Mouse (Mus musculus): ENCODE data around the gene Dcst2. TPM values are rescaled to one million over a fixed set of nuclear protein-coding genes. Genes with fewer than 3 reads are reported as not detected.

Dcst2 gene
- 0.02 and 0.03 TPM in 2 replicates for polyA plus RNA-seq (2012; rRNA removed)
- polyA plus RNA-seq (2014; fragmentation: Nextera tagmentation; extraction: Ambion mirVana): 0.04 TPM in 1 of 2 replicates, not detected in the other

DNA sequence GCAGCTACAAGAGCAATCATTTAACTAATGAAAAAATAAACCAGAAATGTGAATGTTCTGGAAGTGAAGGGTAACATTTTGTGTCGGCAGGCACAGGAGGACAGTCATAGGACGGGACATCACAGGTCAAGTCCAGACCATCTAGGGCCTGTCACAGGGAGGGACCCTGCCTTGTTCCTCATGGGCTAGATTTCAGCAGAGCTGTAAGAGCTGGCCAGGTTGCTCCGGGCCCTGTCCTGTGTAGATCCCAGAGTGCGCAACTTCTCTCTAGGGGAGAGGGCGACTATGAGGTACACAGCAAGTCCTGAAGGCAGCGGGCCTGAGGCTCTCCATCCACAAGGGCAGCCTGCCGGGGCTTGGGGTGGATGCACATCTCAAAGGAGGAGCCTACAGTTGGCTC, at the start of gene Dcst2:
Gene Dcst2 (plus strand): TSS at position 301 of the 400 bp plus-strand sequence.
- H3K27me3 ChIP-seq (ENCODE audit: control insufficient read depth, insufficient read depth, low read length): no peaks in the 10 kb centered on the region
- no peaks in the 10 kb centered on the region for H3K4me1 ChIP-seq (replicated peaks; ENCODE audit: control insufficient read depth in 2 of 2, insufficient read depth in 2 of 2, low read length in 1 of 2)
- H3K36me3 ChIP-seq (replicated peaks; ENCODE audit: control insufficient read depth, insufficient read depth, low read depth): no peaks in the 10 kb centered on the region
- 68% methylated on average over 7 of the region's 7 CpGs for WGBS (ENCODE audit: insufficient replicate concordance)
- H3K9ac ChIP-seq (replicated peaks): no peak within 1 kb of the TSS
- no peaks in the 10 kb centered on the region for H3K9me3 ChIP-seq (ENCODE audit: control insufficient read depth, low read length)
- no peak for DNase-seq (ENCODE audit: low read depth in 3 of 3, low spot score in 3 of 3)
- no peak within 1 kb of the TSS for H3K27ac ChIP-seq
- H3K4me3 ChIP-seq (ENCODE audit: insufficient read depth in 1 of 2, low read depth in 2 of 2, low read length in 2 of 2): no peak within 1 kb of the TSS
- H3K4me2 ChIP-seq (ENCODE audit: low read depth): no peak within 1 kb of the TSS
- TF ChIP-seq CTCF (IDR thresholded peaks at IDR 0.05; ENCODE audit: low read depth) (no peak), EP300 (IDR thresholded peaks at IDR 0.05; ENCODE audit: low read depth) (no peak)
- ATAC-seq (ENCODE audit: insufficient read depth): no peak

- WGBS (ENCODE audit: insufficient replicate concordance): 53% methylated on average over 5 of the region's 5 CpGs
- no peak overlapping the region for H3K9ac ChIP-seq (replicated peaks)
- no peak overlapping the region for H3K4me3 ChIP-seq (ENCODE audit: insufficient read depth in 1 of 2, low read depth in 2 of 2, low read length in 2 of 2)
- no peak for ATAC-seq (ENCODE audit: insufficient read depth)
- no peaks in the 10 kb centered on the region for H3K4me1 ChIP-seq (replicated peaks; ENCODE audit: control insufficient read depth in 2 of 2, insufficient read depth in 2 of 2, low read length in 1 of 2)
- no peak for TF ChIP-seq CTCF (IDR thresholded peaks at IDR 0.05; ENCODE audit: low read depth)
- TF ChIP-seq EP300 (IDR thresholded peaks at IDR 0.05; ENCODE audit: low read depth): no peak
- H3K27ac ChIP-seq: no peak overlapping the region
- H3K4me2 ChIP-seq (ENCODE audit: low read depth): no peak overlapping the region
- no peak for DNase-seq (ENCODE audit: low read depth in 3 of 3, low spot score in 3 of 3)
- peaks cover 37% of the 10 kb centered on the region for H3K27me3 ChIP-seq (ENCODE audit: control insufficient read depth, insufficient read depth, low read length)
- H3K36me3 ChIP-seq (replicated peaks; ENCODE audit: control insufficient read depth, insufficient read depth, low read depth): no peaks in the 10 kb centered on the region
- H3K9me3 ChIP-seq (ENCODE audit: control insufficient read depth, low read length): no peaks in the 10 kb centered on the region
Measured at GRCm38 (mm10) chr3:89314340-89314739, 47.4 kb upstream of the Dcst2 start.

DNA sequence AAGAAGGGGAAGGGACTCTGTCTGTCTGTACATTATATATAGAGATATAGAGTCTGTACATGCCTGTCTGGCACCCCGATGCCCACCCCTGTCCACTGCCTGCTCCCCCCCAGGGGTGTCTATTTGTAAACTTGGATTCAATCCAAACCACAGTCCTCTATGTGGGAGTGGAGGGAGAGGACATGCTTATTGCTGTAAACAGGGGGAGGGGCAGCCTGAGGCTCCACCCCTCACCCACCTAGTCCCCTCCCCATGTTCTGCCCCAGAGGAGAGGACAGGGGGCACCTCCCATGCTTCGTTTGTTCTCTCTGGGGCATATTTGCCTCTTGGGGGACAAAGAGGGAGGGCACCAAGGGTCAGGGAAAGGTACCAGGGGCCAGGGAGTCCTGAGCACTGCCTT, 47.0 kb upstream of the Dcst2 start:
- no peak overlapping the region for H3K4me3 ChIP-seq (ENCODE audit: insufficient read depth in 1 of 2, low read depth in 2 of 2, low read length in 2 of 2)
- H3K9ac ChIP-seq (replicated peaks): no peak overlapping the region
- 48% methylated on average over 2 of the region's 2 CpGs for WGBS (ENCODE audit: insufficient replicate concordance)
- no peaks in the 10 kb centered on the region for H3K9me3 ChIP-seq (ENCODE audit: control insufficient read depth, low read length)
- H3K4me2 ChIP-seq (ENCODE audit: low read depth): no peak overlapping the region
- H3K27ac ChIP-seq: no peak overlapping the region
- TF ChIP-seq EP300 (IDR thresholded peaks at IDR 0.05; ENCODE audit: low read depth) (no peak), CTCF (IDR thresholded peaks at IDR 0.05; ENCODE audit: low read depth) (no peak)
- H3K4me1 ChIP-seq (replicated peaks; ENCODE audit: control insufficient read depth in 2 of 2, insufficient read depth in 2 of 2, low read length in 1 of 2): no peaks in the 10 kb centered on the region
- H3K27me3 ChIP-seq (ENCODE audit: control insufficient read depth, insufficient read depth, low read length): peaks cover 41% of the 10 kb centered on the region
- ATAC-seq (ENCODE audit: insufficient read depth) (no peak), DNase-seq (ENCODE audit: low read depth in 3 of 3, low spot score in 3 of 3) (no peak)
- H3K36me3 ChIP-seq (replicated peaks; ENCODE audit: control insufficient read depth, insufficient read depth, low read depth): no peaks in the 10 kb centered on the region

DNA sequence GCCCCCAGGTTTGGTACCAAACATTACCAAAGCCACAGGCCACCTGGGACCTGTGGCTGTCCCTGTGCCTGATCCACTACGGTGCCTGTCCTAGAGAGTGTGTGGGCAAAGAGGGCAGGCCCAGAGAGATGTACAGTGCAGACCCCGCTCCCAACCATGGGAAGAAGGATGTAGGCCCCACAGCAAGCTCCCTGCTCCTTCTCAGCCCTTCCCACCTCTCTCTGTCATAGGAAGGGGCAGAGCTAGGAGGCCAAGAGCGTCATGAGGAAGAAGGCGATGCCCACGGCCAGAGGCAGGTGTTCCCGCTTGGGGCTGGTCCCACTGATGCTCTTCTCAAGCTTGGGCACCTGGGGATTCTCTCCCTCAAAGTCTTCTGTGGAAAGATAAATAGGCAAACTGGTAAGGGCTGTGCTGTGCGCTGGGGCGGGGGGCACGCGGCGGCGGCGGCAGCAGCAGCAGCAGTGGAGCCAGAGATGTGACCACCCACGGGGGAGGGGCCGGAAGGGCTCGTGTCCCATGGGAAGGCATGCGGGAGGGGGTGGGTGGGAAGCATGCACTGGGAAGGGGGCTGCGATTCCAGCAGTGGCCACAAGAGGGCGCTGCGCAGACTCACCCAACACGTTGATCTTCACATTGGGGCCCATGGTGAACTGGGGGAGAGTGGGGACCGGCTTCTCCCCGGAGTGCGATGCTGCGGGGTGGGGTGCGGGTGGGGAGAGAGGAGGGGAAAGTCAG, 46.4 kb upstream of the Dcst2 start:
- Histone ChIP-seq H3K27me3 (ENCODE audit: control insufficient read depth, insufficient read depth, low read length) (peaks cover 47% of the 10 kb centered on the region), H3K27ac (no peak overlapping the region), H3K4me3 (ENCODE audit: insufficient read depth in 1 of 2, low read depth in 2 of 2, low read length in 2 of 2) (no peak overlapping the region), H3K9ac (replicated peaks) (no peak overlapping the region), H3K4me2 (ENCODE audit: low read depth) (peak overlapping the region; percentile 43), H3K4me1 (replicated peaks; ENCODE audit: control insufficient read depth in 2 of 2, insufficient read depth in 2 of 2, low read length in 1 of 2) (no peaks in the 10 kb centered on the region; a peak in 1 of 4 replicates), H3K9me3 (ENCODE audit: control insufficient read depth, low read length) (no peaks in the 10 kb centered on the region), H3K36me3 (replicated peaks; ENCODE audit: control insufficient read depth, insufficient read depth, low read depth) (no peaks in the 10 kb centered on the region)
- WGBS (ENCODE audit: insufficient replicate concordance): 7% methylated on average over 21 of the region's 26 CpGs
- DNase-seq (ENCODE audit: low read depth in 3 of 3, low spot score in 3 of 3) (no peak), ATAC-seq (ENCODE audit: insufficient read depth) (no peak)
- TF ChIP-seq EP300 (IDR thresholded peaks at IDR 0.05; ENCODE audit: low read depth) (no peak), CTCF (IDR thresholded peaks at IDR 0.05; ENCODE audit: low read depth) (peak; percentile 95)

- no peaks in the 10 kb centered on the region for H3K9me3 ChIP-seq (ENCODE audit: control insufficient read depth, low read length)
- no peak overlapping the region for H3K9ac ChIP-seq (replicated peaks)
- H3K36me3 ChIP-seq (replicated peaks; ENCODE audit: control insufficient read depth, insufficient read depth, low read depth): no peaks in the 10 kb centered on the region
- TF ChIP-seq CTCF (IDR thresholded peaks at IDR 0.05; ENCODE audit: low read depth) (no peak), EP300 (IDR thresholded peaks at IDR 0.05; ENCODE audit: low read depth) (no peak)
- no peak for ATAC-seq (ENCODE audit: insufficient read depth)
- H3K27ac ChIP-seq: no peak overlapping the region
- no peak for DNase-seq (ENCODE audit: low read depth in 3 of 3, low spot score in 3 of 3)
- 15% methylated on average over 40 of the region's 40 CpGs for WGBS (ENCODE audit: insufficient replicate concordance)
- H3K27me3 ChIP-seq (ENCODE audit: control insufficient read depth, insufficient read depth, low read length): peaks cover 55% of the 10 kb centered on the region
- H3K4me1 ChIP-seq (replicated peaks; ENCODE audit: control insufficient read depth in 2 of 2, insufficient read depth in 2 of 2, low read length in 1 of 2): no peaks in the 10 kb centered on the region; a peak in 1 of 4 replicates
- H3K4me2 ChIP-seq (ENCODE audit: low read depth): no peak overlapping the region; the same call in 1 of the 2 replicates
- no peak overlapping the region for H3K4me3 ChIP-seq (ENCODE audit: insufficient read depth in 1 of 2, low read depth in 2 of 2, low read length in 2 of 2)
Measured at GRCm38 (mm10) chr3:89315930-89316831, 45.6 kb upstream of the Dcst2 start.

Data from liver, embryonic 14.5 days (tissue).